Mouse (Mus musculus) midbrain, postnatal 0 days (tissue): ENCODE results near the gene A730071L15Rik. TPM values are rescaled to one million over a fixed set of nuclear protein-coding genes. Genes with fewer than 3 reads are reported as not detected.

Experiments
- ATAC-seq: fragments of 200-750 bp; cut with Nextera tagmentation; 2 replicates; pipeline ENCODE4 v1.8.0; 2017; ENCODE audit warnings: moderate number of reproducible peaks, mild to moderate bottlenecking, moderate TSS enrichment, moderate library complexity; ENCODE audit not compliant: low FRiP score
- DNase-seq: peaks from one replicate; pipeline ENCODE4 v3.0.0-alpha.2; 2015; ENCODE audit warnings: low spot score
- H3K27ac ChIP-seq: fragments of 300-500 bp; sonication (generic); 2 replicates; pipeline ENCODE4 v1.5.1; 2014; ENCODE audit warnings: low read depth, mild to moderate bottlenecking, low read length, mixed read lengths
- H3K27me3 ChIP-seq: fragments of 300-500 bp; sonication (generic); 2 replicates; pipeline ENCODE4 v1.6.1; 2014; ENCODE audit warnings: low read length, control low read depth, mixed read lengths; ENCODE audit not compliant: insufficient read depth
- H3K36me3 ChIP-seq: fragments of 300-500 bp; sonication (generic); 2 replicates; pipeline ENCODE4 v1.6.1; 2014; ENCODE audit warnings: low read length, control low read depth, mixed read lengths; ENCODE audit not compliant: insufficient read depth
- H3K4me1 ChIP-seq: fragments of 300-500 bp; sonication (generic); 2 replicates; pipeline ENCODE4 v1.6.1; 2014; ENCODE audit warnings: mild to moderate bottlenecking, control low read depth, antibody characterized with exemption, low read length, mixed read lengths; ENCODE audit not compliant: insufficient read depth
- H3K4me2 ChIP-seq: fragments of 300-500 bp; sonication (generic); 2 replicates; pipeline ENCODE4 v1.6.1; 2014; ENCODE audit warnings: low read depth, mild to moderate bottlenecking, low read length, mixed read lengths; ENCODE audit not compliant: poor library complexity, severe bottlenecking
- H3K4me3 ChIP-seq: fragments of 300-500 bp; sonication (generic); 2 replicates; pipeline ENCODE4 v1.5.1; 2014; ENCODE audit warnings: low read depth, mild to moderate bottlenecking, low read length, moderate library complexity
- H3K9ac ChIP-seq: fragments of 300-500 bp; sonication (generic); replicated peaks from 2 replicates; pipeline ENCODE4 v1.6.1; 2014; ENCODE audit warnings: mild to moderate bottlenecking, low read length, moderate library complexity, mixed read lengths; ENCODE audit not compliant: poor library complexity, severe bottlenecking
- H3K9me3 ChIP-seq: fragments of 300-500 bp; sonication (generic); 2 replicates; pipeline ENCODE4 v1.6.1; 2016; ENCODE audit warnings: low read length, control low read depth
- CTCF ChIP-seq: IDR thresholded peaks from 2 replicates; pipeline ENCODE4 v1.5.1; 2016; ENCODE audit warnings: antibody characterized with exemption, mild to moderate bottlenecking
- WGBS: fragments of 180-500 bp; shearing (Covaris S2); extraction: QIAGEN DNeasy Blood & Tissue Kit; methylation state at CpG from one replicate; pipeline ENCODE4 v1.1.7; 2014; 5-methylcytosine and 5-hydroxymethylcytosine counted together
- polyA plus RNA-seq: library from polyadenylated mRNA; unstranded; fragments of >200 nt; fragmentation: Nextera tagmentation; extraction: Ambion mirVana; gene quantifications from 2 replicates; pipeline ENCODE4 v1.2.1, GENCODE M21; 2015
- total RNA-seq: library from RNA; depleted of rRNA; stranded (reverse); fragments of >200 nt; gene quantifications from 2 replicates; pipeline ENCODE4 v1.2.3, GENCODE M21; 2014

A730071L15Rik gene
- total and polyA plus RNA-seq, 2 experiments from 2014 or later = 0.11 to 0.23 TPM

GRCm38 (mm10) chr11:6178673-6179166 lies 21.1 kb upstream of the A730071L15Rik start:
- no peak for TF ChIP-seq CTCF
- 6% methylated on average over 2 of the region's 2 CpGs for WGBS
- peaks cover 16% of the 10 kb centered on the region for H3K4me1 ChIP-seq
- DNase-seq (no peak), ATAC-seq (no peak)
- no peak overlapping the region for H3K4me2 ChIP-seq
- no peak overlapping the region for H3K9ac ChIP-seq
- no peaks in the 10 kb centered on the region for H3K9me3 ChIP-seq
- H3K27me3 ChIP-seq = no peaks in the 10 kb centered on the region
- no peak overlapping the region for H3K4me3 ChIP-seq
- H3K27ac ChIP-seq = 0 out of 2 replicates have a peak overlapping the region, but pooled peaks have one; percentile 32
- no peaks in the 10 kb centered on the region for H3K36me3 ChIP-seq

GRCm38 (mm10) chr11:6179194-6179593 lies 20.6 kb upstream of the A730071L15Rik start:
- Histone ChIP-seq H3K4me3 (no peak overlapping the region), H3K36me3 (no peaks in the 10 kb centered on the region), H3K4me2 (no peak overlapping the region), H3K27ac (0 out of 2 replicates have a peak overlapping the region, but pooled peaks have one; percentile 32), H3K27me3 (no peaks in the 10 kb centered on the region), H3K9ac (no peak overlapping the region), H3K9me3 (no peaks in the 10 kb centered on the region), H3K4me1 (peaks cover 17% of the 10 kb centered on the region)
- no peak for ATAC-seq
- no peak for TF ChIP-seq CTCF
- WGBS = 9% methylated on average over 8 of the region's 8 CpGs
- DNase-seq = no peak

- no peaks in the 10 kb centered on the region for H3K36me3 ChIP-seq
- no peak overlapping the region for H3K4me2 ChIP-seq
- no peak overlapping the region for H3K4me3 ChIP-seq
- no peak overlapping the region for H3K27ac ChIP-seq
- no peak for DNase-seq
- ATAC-seq = no peak
- H3K9me3 ChIP-seq = no peaks in the 10 kb centered on the region
- 46% methylated on average over 6 of the region's 6 CpGs for WGBS
- no peak overlapping the region for H3K9ac ChIP-seq
- no peak for TF ChIP-seq CTCF
- no peaks in the 10 kb centered on the region for H3K27me3 ChIP-seq
- peaks cover 20% of the 10 kb centered on the region for H3K4me1 ChIP-seq
These were observed 18.9 kb upstream of the A730071L15Rik start for GRCm38 (mm10) chr11:6180811-6181399.

- Histone ChIP-seq H3K9me3 (no peaks in the 10 kb centered on the region), H3K36me3 (no peaks in the 10 kb centered on the region), H3K27ac (0 out of 2 replicates have a peak overlapping the region, but pooled peaks have one; percentile 14), H3K9ac (no peak overlapping the region), H3K27me3 (no peaks in the 10 kb centered on the region), H3K4me3 (no peak overlapping the region), H3K4me2 (no peak overlapping the region; the same call in 1 of the 2 replicates), H3K4me1 (peaks cover 20% of the 10 kb centered on the region)
- WGBS = 49% methylated on average over 2 of the region's 2 CpGs
- no peak for ATAC-seq
- no peak for TF ChIP-seq CTCF
- DNase-seq = no peak
These were observed 16.6 kb upstream of the A730071L15Rik start for GRCm38 (mm10) chr11:6183246-6183645.

GRCm38 (mm10) chr11:6184202-6184935 lies 15.5 kb upstream of the A730071L15Rik start:
- Histone ChIP-seq H3K27me3 (no peaks in the 10 kb centered on the region), H3K4me3 (no peak overlapping the region), H3K27ac (no peak overlapping the region), H3K4me2 (no peak overlapping the region), H3K9me3 (no peaks in the 10 kb centered on the region), H3K36me3 (no peaks in the 10 kb centered on the region), H3K9ac (no peak overlapping the region), H3K4me1 (peaks cover 13% of the 10 kb centered on the region)
- ATAC-seq (no peak), DNase-seq (no peak)
- TF ChIP-seq CTCF = no peak
- WGBS = 58% methylated on average over 11 of the region's 11 CpGs

- no peak overlapping the region for H3K27ac ChIP-seq
- DNase-seq (no peak), ATAC-seq (no peak)
- H3K4me1 ChIP-seq = peaks cover 12% of the 10 kb centered on the region; the same call in 1 of the 2 replicates
- no peak overlapping the region for H3K4me3 ChIP-seq
- no peaks in the 10 kb centered on the region for H3K27me3 ChIP-seq
- H3K9me3 ChIP-seq = no peaks in the 10 kb centered on the region
- WGBS = 82% methylated on average over 3 of the region's 3 CpGs
- TF ChIP-seq CTCF = no peak
- H3K4me2 ChIP-seq = no peak overlapping the region
- H3K9ac ChIP-seq = no peak overlapping the region
- no peaks in the 10 kb centered on the region for H3K36me3 ChIP-seq
These were observed 12.4 kb upstream of the A730071L15Rik start for GRCm38 (mm10) chr11:6187399-6187798.
